Mouse (Mus musculus): ENCODE results near the gene Ubxn10. TPM values are rescaled to one million over a fixed set of nuclear protein-coding genes. Genes with fewer than 3 reads are reported as not detected.

The Ubxn10 gene
- polyA plus RNA-seq, 1 experiment: 1.0 TPM

DNA sequence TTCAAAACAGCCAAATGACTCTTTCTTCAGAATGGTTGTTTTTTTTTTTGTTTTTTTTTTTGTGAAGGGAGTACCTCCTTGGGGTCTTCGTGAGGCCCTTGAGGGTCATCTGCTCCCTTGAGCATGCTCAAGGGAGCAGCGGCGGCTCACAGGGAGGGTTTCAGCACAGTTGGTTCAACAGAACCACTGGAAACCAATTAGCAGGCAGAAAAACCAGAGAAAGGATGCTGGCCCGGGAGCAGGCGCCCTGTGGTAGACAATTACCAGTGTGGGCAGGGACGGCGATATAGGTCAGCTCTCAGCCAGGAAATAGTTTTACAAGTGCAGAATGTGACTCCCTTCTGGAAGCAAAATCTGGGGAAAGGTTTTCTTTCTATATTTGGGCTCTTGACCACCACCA lies 33.4 kb downstream of the Ubxn10 start:
- H3K9ac ChIP-seq (ENCODE audit: low read depth, poor library complexity, severe bottlenecking): no peak overlapping the region
- H3K27me3 ChIP-seq (ENCODE audit: control insufficient read depth, insufficient read depth, low read length, poor library complexity, severe bottlenecking): no peaks in the 10 kb centered on the region
- no peak overlapping the region for H3K4me3 ChIP-seq (ENCODE audit: low read depth, low read length)
- H3K27ac ChIP-seq (ENCODE audit: insufficient read depth, low read length): peak overlapping the region; percentile 57
- H3K9me3 ChIP-seq (replicated peaks; ENCODE audit: control insufficient read depth, insufficient read depth, low read length, poor library complexity, severe bottlenecking): no peaks in the 10 kb centered on the region
- no peak for TF ChIP-seq POLR2A (IDR thresholded peaks at IDR 0.05; ENCODE audit: insufficient read depth, low read length)
- no peak for TF ChIP-seq CTCF (IDR thresholded peaks at IDR 0.05; ENCODE audit: low read depth, low read length)
- no peak for TF ChIP-seq EP300 (IDR thresholded peaks at IDR 0.05; ENCODE audit: insufficient read depth, low read depth, low read length)
- H3K4me1 ChIP-seq (ENCODE audit: control insufficient read depth, insufficient read depth, low read length): peaks cover 7% of the 10 kb centered on the region
- H3K36me3 ChIP-seq (ENCODE audit: control insufficient read depth, insufficient read depth, low read length, poor library complexity, severe bottlenecking): no peaks in the 10 kb centered on the region

DNA sequence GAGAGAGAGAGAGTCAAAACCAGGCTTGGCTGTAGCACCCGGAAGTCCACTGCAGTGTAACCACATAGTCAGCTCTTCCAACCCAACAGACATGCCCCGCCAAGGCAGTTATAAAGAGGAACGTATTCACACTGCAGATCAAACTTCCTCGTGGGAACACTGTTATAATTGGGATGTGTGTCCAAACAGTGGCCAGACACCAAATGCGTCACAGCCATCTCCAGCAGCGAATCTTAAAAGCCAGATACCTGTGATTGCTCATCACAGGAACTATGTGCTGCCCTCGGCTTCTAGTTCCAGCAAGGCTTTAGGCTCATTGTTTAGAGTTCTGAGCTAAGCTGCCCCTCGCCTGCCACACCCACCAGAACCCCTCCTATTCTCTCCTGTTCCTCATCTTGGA lies 34.4 kb downstream of the Ubxn10 start:
- no peak overlapping the region for H3K4me3 ChIP-seq (ENCODE audit: low read depth, low read length)
- no peaks in the 10 kb centered on the region for H3K36me3 ChIP-seq (ENCODE audit: control insufficient read depth, insufficient read depth, low read length, poor library complexity, severe bottlenecking)
- H3K27me3 ChIP-seq (ENCODE audit: control insufficient read depth, insufficient read depth, low read length, poor library complexity, severe bottlenecking): no peaks in the 10 kb centered on the region
- H3K4me1 ChIP-seq (ENCODE audit: control insufficient read depth, insufficient read depth, low read length): peaks cover 6% of the 10 kb centered on the region
- H3K9me3 ChIP-seq (replicated peaks; ENCODE audit: control insufficient read depth, insufficient read depth, low read length, poor library complexity, severe bottlenecking): no peaks in the 10 kb centered on the region
- no peak for TF ChIP-seq POLR2A (IDR thresholded peaks at IDR 0.05; ENCODE audit: insufficient read depth, low read length)
- no peak for TF ChIP-seq CTCF (IDR thresholded peaks at IDR 0.05; ENCODE audit: low read depth, low read length)
- peak; percentile 48; the same call in 1 of the 2 replicates for TF ChIP-seq EP300 (IDR thresholded peaks at IDR 0.05; ENCODE audit: insufficient read depth, low read depth, low read length)
- no peak overlapping the region for H3K9ac ChIP-seq (ENCODE audit: low read depth, poor library complexity, severe bottlenecking)
- H3K27ac ChIP-seq (ENCODE audit: insufficient read depth, low read length): peak overlapping the region; percentile 57; the same call in 1 of the 2 replicates

DNA sequence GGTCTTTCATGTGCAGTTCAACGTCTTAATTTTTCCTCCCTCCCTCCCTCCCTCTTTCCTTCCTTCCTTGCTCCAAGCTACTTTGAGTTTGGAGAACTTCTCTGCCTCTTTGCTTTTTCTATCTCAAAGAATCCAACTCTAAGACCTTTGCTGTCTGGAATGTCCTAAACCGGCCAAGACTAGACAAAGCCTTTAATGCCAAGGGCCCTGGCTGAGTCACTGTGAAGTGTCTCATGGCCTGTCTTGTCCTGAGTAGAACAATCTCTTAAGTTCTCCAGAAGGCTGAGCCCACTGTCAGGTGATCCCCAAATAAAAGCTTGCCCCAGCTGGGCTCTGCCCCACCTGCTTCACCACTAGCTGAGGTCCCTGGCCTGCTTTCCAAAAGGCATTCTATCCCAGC lies 34.9 kb downstream of the Ubxn10 start:
- no peaks in the 10 kb centered on the region for H3K36me3 ChIP-seq (ENCODE audit: control insufficient read depth, insufficient read depth, low read length, poor library complexity, severe bottlenecking)
- H3K27me3 ChIP-seq (ENCODE audit: control insufficient read depth, insufficient read depth, low read length, poor library complexity, severe bottlenecking): no peaks in the 10 kb centered on the region
- H3K4me3 ChIP-seq (ENCODE audit: low read depth, low read length): no peak overlapping the region
- TF ChIP-seq EP300 (IDR thresholded peaks at IDR 0.05; ENCODE audit: insufficient read depth, low read depth, low read length) (0 out of 2 replicates have a peak, but pooled peaks have one; percentile 33), CTCF (IDR thresholded peaks at IDR 0.05; ENCODE audit: low read depth, low read length) (no peak)
- peak overlapping the region; percentile 57 for H3K27ac ChIP-seq (ENCODE audit: insufficient read depth, low read length)
- no peak overlapping the region for H3K9ac ChIP-seq (ENCODE audit: low read depth, poor library complexity, severe bottlenecking)
- no peaks in the 10 kb centered on the region for H3K9me3 ChIP-seq (replicated peaks; ENCODE audit: control insufficient read depth, insufficient read depth, low read length, poor library complexity, severe bottlenecking)
- peaks cover 8% of the 10 kb centered on the region for H3K4me1 ChIP-seq (ENCODE audit: control insufficient read depth, insufficient read depth, low read length)

DNA sequence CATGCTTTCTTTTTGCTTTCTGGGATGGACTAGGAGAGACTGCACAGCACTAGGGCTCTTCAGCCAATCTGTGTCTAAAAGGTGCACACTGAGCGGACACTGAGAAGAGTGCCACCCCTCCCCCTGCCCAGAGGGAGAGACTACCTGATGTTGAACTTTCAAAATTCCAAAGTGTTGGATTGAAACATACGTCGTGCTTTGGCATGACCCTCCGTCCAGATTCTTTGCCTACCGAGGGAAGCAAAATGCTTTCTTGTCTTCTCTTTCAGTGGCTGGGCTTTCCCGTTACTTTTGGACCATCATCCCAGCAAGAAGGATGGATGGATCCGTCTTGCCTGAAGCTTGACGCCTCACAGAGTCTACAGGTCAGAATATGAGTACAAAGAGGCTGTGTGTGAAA lies 35.9 kb downstream of the Ubxn10 start:
- H3K36me3 ChIP-seq (ENCODE audit: control insufficient read depth, insufficient read depth, low read length, poor library complexity, severe bottlenecking): no peaks in the 10 kb centered on the region
- peak overlapping the region; percentile 60 for H3K27ac ChIP-seq (ENCODE audit: insufficient read depth, low read length)
- H3K27me3 ChIP-seq (ENCODE audit: control insufficient read depth, insufficient read depth, low read length, poor library complexity, severe bottlenecking): no peaks in the 10 kb centered on the region
- H3K4me3 ChIP-seq (ENCODE audit: low read depth, low read length): peak overlapping the region; percentile 3; the same call in 1 of the 2 replicates
- H3K9ac ChIP-seq (ENCODE audit: low read depth, poor library complexity, severe bottlenecking): 0 out of 2 replicates have a peak overlapping the region, but pooled peaks have one; percentile 19
- no peaks in the 10 kb centered on the region for H3K9me3 ChIP-seq (replicated peaks; ENCODE audit: control insufficient read depth, insufficient read depth, low read length, poor library complexity, severe bottlenecking)
- peaks cover 11% of the 10 kb centered on the region for H3K4me1 ChIP-seq (ENCODE audit: control insufficient read depth, insufficient read depth, low read length)
- TF ChIP-seq EP300 (IDR thresholded peaks at IDR 0.05; ENCODE audit: insufficient read depth, low read depth, low read length) (no peak), POLR2A (IDR thresholded peaks at IDR 0.05; ENCODE audit: insufficient read depth, low read length) (no peak), CTCF (IDR thresholded peaks at IDR 0.05; ENCODE audit: low read depth, low read length) (no peak)

DNA sequence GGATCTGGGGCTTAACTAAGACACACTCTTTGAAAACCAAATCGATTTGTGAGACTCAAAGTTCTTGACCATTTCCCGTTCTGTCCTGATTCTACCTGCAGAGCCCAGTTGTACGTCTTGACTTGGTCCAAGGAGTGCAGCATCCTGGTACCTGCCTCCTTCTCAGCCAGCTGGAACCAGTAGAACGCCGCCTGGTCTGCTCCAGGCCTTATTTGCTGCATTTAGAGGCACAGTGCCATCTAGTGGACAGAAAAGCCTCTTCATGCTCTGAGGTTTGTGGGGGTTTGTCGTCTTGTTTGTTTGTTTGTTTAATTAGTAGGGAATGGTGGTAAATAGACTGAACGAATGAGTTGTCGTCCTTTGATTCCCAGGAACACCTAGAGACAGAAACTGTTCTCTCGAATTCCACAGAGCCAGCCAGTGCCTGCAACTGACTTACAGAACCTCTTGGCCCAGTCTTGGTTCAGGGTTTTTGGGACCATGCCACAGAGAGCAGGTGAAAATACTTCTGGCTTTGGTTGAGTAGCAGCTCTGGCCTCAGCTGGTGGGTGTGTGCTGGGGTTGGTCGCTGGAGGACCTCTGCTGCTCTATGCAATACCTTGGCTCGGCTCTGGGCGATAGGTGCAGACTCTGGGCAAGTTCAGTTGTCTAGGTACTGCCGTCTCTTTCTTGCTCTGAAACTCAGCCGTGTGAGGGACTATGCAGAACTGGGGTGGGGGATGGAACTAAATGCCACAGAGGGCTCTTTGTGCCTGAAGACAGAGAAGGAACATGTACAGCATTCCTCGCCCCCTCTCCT lies 36.6 kb downstream of the Ubxn10 start:
- Histone ChIP-seq H3K9me3 (replicated peaks; ENCODE audit: control insufficient read depth, insufficient read depth, low read length, poor library complexity, severe bottlenecking) (no peaks in the 10 kb centered on the region), H3K27me3 (ENCODE audit: control insufficient read depth, insufficient read depth, low read length, poor library complexity, severe bottlenecking) (no peaks in the 10 kb centered on the region), H3K27ac (ENCODE audit: insufficient read depth, low read length) (peak overlapping the region; percentile 60), H3K4me1 (ENCODE audit: control insufficient read depth, insufficient read depth, low read length) (peaks cover 11% of the 10 kb centered on the region), H3K36me3 (ENCODE audit: control insufficient read depth, insufficient read depth, low read length, poor library complexity, severe bottlenecking) (no peaks in the 10 kb centered on the region), H3K9ac (ENCODE audit: low read depth, poor library complexity, severe bottlenecking) (peak overlapping the region; percentile 19), H3K4me3 (ENCODE audit: low read depth, low read length) (peak overlapping the region; percentile 3; the same call in 1 of the 2 replicates)
- TF ChIP-seq EP300 (IDR thresholded peaks at IDR 0.05; ENCODE audit: insufficient read depth, low read depth, low read length) (peak; percentile 90; the same call in 1 of the 2 replicates), POLR2A (IDR thresholded peaks at IDR 0.05; ENCODE audit: insufficient read depth, low read length) (no peak), CTCF (IDR thresholded peaks at IDR 0.05; ENCODE audit: low read depth, low read length) (peak; percentile 72)

DNA sequence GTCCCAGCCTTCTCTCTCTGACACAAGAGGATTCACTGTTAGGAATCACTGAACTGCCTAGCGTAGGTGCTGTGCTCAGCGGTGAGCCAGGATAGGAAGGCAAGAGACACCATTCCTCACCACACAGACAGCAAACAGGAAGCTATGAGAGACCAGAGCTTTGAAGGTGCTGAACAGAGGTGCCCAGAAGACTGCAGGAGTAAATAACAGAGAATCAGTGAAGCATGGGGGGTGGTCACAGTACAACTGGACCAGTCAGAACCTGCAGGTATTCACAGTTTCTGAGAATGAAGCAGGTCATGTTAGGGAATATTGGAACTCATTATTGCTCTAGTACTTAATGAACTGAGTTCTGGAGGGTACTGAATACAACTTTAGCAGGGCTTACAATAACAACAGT lies 38.7 kb downstream of the Ubxn10 start:
- Histone ChIP-seq H3K9ac (ENCODE audit: low read depth, poor library complexity, severe bottlenecking) (no peak overlapping the region), H3K4me1 (ENCODE audit: control insufficient read depth, insufficient read depth, low read length) (peaks cover 11% of the 10 kb centered on the region), H3K36me3 (ENCODE audit: control insufficient read depth, insufficient read depth, low read length, poor library complexity, severe bottlenecking) (no peaks in the 10 kb centered on the region), H3K4me3 (ENCODE audit: low read depth, low read length) (no peak overlapping the region), H3K9me3 (replicated peaks; ENCODE audit: control insufficient read depth, insufficient read depth, low read length, poor library complexity, severe bottlenecking) (no peaks in the 10 kb centered on the region), H3K27me3 (ENCODE audit: control insufficient read depth, insufficient read depth, low read length, poor library complexity, severe bottlenecking) (no peaks in the 10 kb centered on the region), H3K27ac (ENCODE audit: insufficient read depth, low read length) (no peak overlapping the region)
- TF ChIP-seq CTCF (IDR thresholded peaks at IDR 0.05; ENCODE audit: low read depth, low read length) (no peak), POLR2A (IDR thresholded peaks at IDR 0.05; ENCODE audit: insufficient read depth, low read length) (no peak), EP300 (IDR thresholded peaks at IDR 0.05; ENCODE audit: insufficient read depth, low read depth, low read length) (no peak)

Data from ES-Bruce4 (cell line).